Mouse (Mus musculus) neural tube, embryonic 11.5 days (tissue): ENCODE data around the gene Hagh. TPM values are rescaled to one million over a fixed set of nuclear protein-coding genes. Genes with fewer than 3 reads are reported as not detected.

ENCODE experiments used
- ATAC-seq: fragments of 200-750 bp; cut with Nextera tagmentation; 2 replicates; pipeline ENCODE4 v1.8.0; 2017; ENCODE audit warnings: moderate number of reproducible peaks, mild to moderate bottlenecking, moderate TSS enrichment, moderate library complexity; ENCODE audit not compliant: insufficient read depth, low FRiP score, low TSS enrichment
- DNase-seq: peaks from one replicate; pipeline ENCODE4 v3.0.0-alpha.2; 2015; ENCODE audit warnings: low spot score
- H3K27ac ChIP-seq: fragments of 300-500 bp; sonication (generic); 2 replicates; pipeline ENCODE4 v1.5.1; 2014; ENCODE audit warnings: low read depth, mild to moderate bottlenecking, low read length
- H3K27me3 ChIP-seq: fragments of 300-500 bp; sonication (generic); 2 replicates; pipeline ENCODE4 v1.6.1; 2014; ENCODE audit warnings: mild to moderate bottlenecking, low read length, mixed read lengths; ENCODE audit not compliant: control insufficient read depth, insufficient read depth
- H3K36me3 ChIP-seq: fragments of 300-500 bp; sonication (generic); 2 replicates; pipeline ENCODE4 v1.6.1; 2014; ENCODE audit warnings: mild to moderate bottlenecking, low read length, moderate library complexity, mixed read lengths; ENCODE audit not compliant: control insufficient read depth, insufficient read depth
- H3K4me1 ChIP-seq: fragments of 300-500 bp; sonication (generic); 2 replicates; pipeline ENCODE4 v1.6.1; 2014; ENCODE audit warnings: low read length, mixed read lengths; ENCODE audit not compliant: control insufficient read depth, insufficient read depth
- H3K4me2 ChIP-seq: fragments of 300-500 bp; sonication (generic); 2 replicates; pipeline ENCODE4 v1.6.1; 2014; ENCODE audit warnings: low read depth, mild to moderate bottlenecking, moderate library complexity
- H3K4me3 ChIP-seq: fragments of 300-500 bp; sonication (generic); 2 replicates; pipeline ENCODE4 v1.5.1; 2014; ENCODE audit warnings: low read depth, low read length
- H3K9ac ChIP-seq: fragments of 300-500 bp; sonication (generic); 2 replicates; pipeline ENCODE4 v1.6.1; 2014; ENCODE audit warnings: mild to moderate bottlenecking, low read length
- H3K9me3 ChIP-seq: fragments of 300-500 bp; sonication (generic); 2 replicates; pipeline ENCODE4 v1.6.1; 2016; ENCODE audit warnings: low read length; ENCODE audit not compliant: control insufficient read depth
- WGBS: fragments of 180-500 bp; shearing (Covaris S2); extraction: QIAGEN DNeasy Blood & Tissue Kit; methylation state at CpG from one replicate; pipeline ENCODE4 v1.1.7; 2014; 5-methylcytosine and 5-hydroxymethylcytosine counted together
- polyA plus RNA-seq: library from polyadenylated mRNA; unstranded; fragments of >200 nt; fragmentation: Nextera tagmentation; extraction: Ambion mirVana; gene quantifications from 2 replicates; pipeline ENCODE4 v1.2.1, GENCODE M21; 2014

Gene Hagh
- polyA plus RNA-seq, 1 experiment from 2014 or later = 34.5 TPM

GRCm38 (mm10) chr17:24902124-24902523 is 62.2 kb downstream of the Hagh start:
- no peaks in the 10 kb centered on the region for H3K9me3 ChIP-seq
- H3K4me1 ChIP-seq = peaks cover 6% of the 10 kb centered on the region
- no peak overlapping the region for H3K4me2 ChIP-seq
- H3K36me3 ChIP-seq = peaks cover 39% of the 10 kb centered on the region
- ATAC-seq (no peak), DNase-seq (no peak)
- H3K4me3 ChIP-seq = no peak overlapping the region
- H3K27me3 ChIP-seq = no peaks in the 10 kb centered on the region
- no peak overlapping the region for H3K27ac ChIP-seq
- WGBS = 92% methylated on average over 5 of the region's 5 CpGs
- H3K9ac ChIP-seq = no peak overlapping the region

DNA sequence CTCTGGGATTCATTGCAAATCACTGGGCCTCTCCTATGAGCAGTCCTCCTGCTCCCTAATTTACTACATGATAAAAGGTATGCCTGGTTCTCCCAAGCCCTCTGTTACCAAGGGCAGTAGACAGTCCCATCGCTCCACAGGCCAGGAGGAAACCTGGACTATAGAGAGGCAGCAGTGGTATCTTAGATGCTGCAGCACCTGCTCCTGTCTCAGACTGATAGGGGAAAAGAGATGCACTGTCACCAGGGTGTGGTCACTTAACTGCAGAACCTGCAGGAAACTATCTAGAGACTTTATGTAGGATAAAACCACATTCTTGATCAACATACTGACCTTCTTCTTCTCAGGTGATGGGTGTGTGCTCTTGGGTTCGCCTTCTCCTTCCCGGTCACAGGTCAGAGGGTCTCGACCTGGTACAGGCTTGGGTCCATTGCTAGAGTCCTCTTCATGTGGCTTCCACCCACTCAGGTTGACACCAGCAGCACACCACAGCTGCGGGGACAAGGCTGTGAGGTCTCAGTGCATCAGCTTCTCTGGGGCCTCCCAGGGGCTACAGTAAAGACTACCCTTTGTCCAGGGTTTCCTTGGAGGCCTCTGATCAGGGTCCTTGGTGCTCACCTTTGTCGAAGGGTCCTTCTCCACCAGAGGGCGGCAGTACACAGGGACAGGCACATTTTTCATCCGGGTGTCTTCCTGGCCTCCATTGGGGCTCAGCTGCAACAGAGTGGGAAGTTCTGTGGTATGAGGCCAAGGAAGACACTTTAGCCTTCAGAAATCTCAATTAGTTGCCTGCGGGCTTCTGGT is 62.9 kb downstream of the Hagh start:
- no peak overlapping the region for H3K9ac ChIP-seq
- H3K27ac ChIP-seq = no peak overlapping the region
- DNase-seq (no peak), ATAC-seq (no peak)
- no peaks in the 10 kb centered on the region; the same call in 1 of the 2 replicates for H3K4me1 ChIP-seq
- H3K9me3 ChIP-seq = no peaks in the 10 kb centered on the region
- peaks cover 39% of the 10 kb centered on the region for H3K36me3 ChIP-seq
- 73% methylated on average over 9 of the region's 9 CpGs for WGBS
- H3K4me2 ChIP-seq = no peak overlapping the region
- H3K4me3 ChIP-seq = no peak overlapping the region
- no peaks in the 10 kb centered on the region for H3K27me3 ChIP-seq

GRCm38 (mm10) chr17:24903767-24904166 is 63.8 kb downstream of the Hagh start:
- H3K9ac ChIP-seq = no peak overlapping the region

DNA sequence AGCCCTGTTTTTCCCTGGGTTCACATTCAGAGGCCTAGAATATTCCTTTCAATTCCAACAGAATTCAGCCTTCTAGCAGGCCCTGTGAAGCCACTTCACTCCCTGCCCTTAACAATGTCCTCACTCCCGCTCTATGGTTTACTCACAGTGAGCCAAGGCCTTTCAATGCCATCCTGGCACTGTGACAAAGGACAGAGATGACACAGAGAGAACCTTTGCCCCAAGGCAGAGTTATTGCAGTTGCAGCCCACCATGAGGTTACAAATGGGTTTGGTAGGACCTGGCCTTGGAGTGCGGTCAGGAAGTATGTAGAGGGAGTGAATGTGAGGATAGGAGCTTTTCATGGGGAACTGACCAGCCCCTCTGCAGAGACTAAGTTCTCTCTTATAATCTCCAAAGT is 67.6 kb downstream of the Hagh start:
- ATAC-seq = no peak
- Histone ChIP-seq H3K9me3 (no peaks in the 10 kb centered on the region), H3K36me3 (peaks cover 23% of the 10 kb centered on the region), H3K27ac (no peak overlapping the region), H3K9ac (no peak overlapping the region), H3K4me1 (no peaks in the 10 kb centered on the region), H3K4me2 (no peak overlapping the region), H3K4me3 (no peak overlapping the region), H3K27me3 (no peaks in the 10 kb centered on the region)
- no peak for DNase-seq
- WGBS = 96% methylated on average over 2 of the region's 2 CpGs

More at GRCm38 (mm10) chr17:24903767-24904166, 63.8 kb downstream of the Hagh start:
- ATAC-seq = no peak
- 93% methylated on average over 9 of the region's 9 CpGs for WGBS
- Histone ChIP-seq H3K27me3 (no peaks in the 10 kb centered on the region), H3K9me3 (no peaks in the 10 kb centered on the region), H3K27ac (no peak overlapping the region), H3K4me2 (no peak overlapping the region), H3K4me1 (no peaks in the 10 kb centered on the region), H3K4me3 (no peak overlapping the region), H3K36me3 (peaks cover 41% of the 10 kb centered on the region)
- no peak for DNase-seq

DNA sequence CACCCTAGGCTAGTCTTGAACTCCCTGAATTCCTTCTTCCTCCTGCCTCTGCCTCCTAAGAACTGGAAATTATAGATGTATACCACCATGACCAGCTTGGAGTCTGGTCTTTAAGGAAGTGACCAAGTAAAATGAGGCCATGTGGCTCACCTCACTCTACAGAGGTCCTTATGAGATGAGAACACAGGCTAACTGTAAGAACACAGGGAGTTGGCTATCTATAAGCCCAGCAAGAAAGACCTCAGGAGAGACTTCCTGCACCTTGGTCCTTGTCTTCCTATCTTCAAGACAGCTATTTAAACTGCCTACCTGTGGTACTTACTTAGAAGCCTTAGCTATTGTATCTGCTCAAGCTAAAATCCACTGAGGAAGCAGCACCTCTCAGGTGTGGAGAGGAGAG is 74.0 kb downstream of the Hagh start:
- no peak for DNase-seq
- no peak for ATAC-seq
- H3K27me3 ChIP-seq = no peaks in the 10 kb centered on the region
- H3K4me3 ChIP-seq = no peak overlapping the region
- peaks cover 16% of the 10 kb centered on the region for H3K36me3 ChIP-seq
- no peak overlapping the region for H3K4me2 ChIP-seq
- no peaks in the 10 kb centered on the region for H3K9me3 ChIP-seq
- no peak overlapping the region for H3K9ac ChIP-seq
- H3K4me1 ChIP-seq = no peaks in the 10 kb centered on the region
- H3K27ac ChIP-seq = no peak overlapping the region

Other genes starting within 250 kb of the Hagh start
- gene Tsc2, start 207.5 kb upstream of the Hagh start, polyA plus RNA-seq = 61.9 and 69.2 TPM in 2 replicates
- gene Nthl1, start 207.5 kb upstream of the Hagh start, polyA plus RNA-seq = 13.8 and 15.7 TPM in 2 replicates
- gene Slc9a3r2, start 189.8 kb upstream of the Hagh start, polyA plus RNA-seq = 36.7 and 38.8 TPM in 2 replicates
- gene Npw, start 181.7 kb upstream of the Hagh start, polyA plus RNA-seq = not detected in 2 replicates
- 31.8 and 35.7 TPM in 2 replicates for gene Zfp598, start 170.5 kb upstream of the Hagh start, polyA plus RNA-seq
- gene Syngr3, start 150.2 kb upstream of the Hagh start, polyA plus RNA-seq = 14.6 and 18.1 TPM in 2 replicates
- gene Gfer, start 144.0 kb upstream of the Hagh start, polyA plus RNA-seq = 50.8 and 53.0 TPM in 2 replicates
- gene Noxo1, start 143.9 kb upstream of the Hagh start, polyA plus RNA-seq = 1.5 and 1.8 TPM in 2 replicates
- 110 and 131 TPM in 2 replicates for gene Tbl3, start 132.5 kb upstream of the Hagh start, polyA plus RNA-seq
- gene Rnf151, start 122.1 kb upstream of the Hagh start, polyA plus RNA-seq = 0.57 TPM in 1 of 2 replicates, not detected in the other
- gene Rps2, start 122.0 kb upstream of the Hagh start, polyA plus RNA-seq = 1,370 and 1,378 TPM in 2 replicates
- gene Ndufb10, start 115.7 kb upstream of the Hagh start, polyA plus RNA-seq = 213 and 214 TPM in 2 replicates
- not detected in 2 replicates for gene Rpl3l, start 112.3 kb upstream of the Hagh start, polyA plus RNA-seq
- 25.5 and 27.2 TPM in 2 replicates for gene Msrb1, start 103.5 kb upstream of the Hagh start, polyA plus RNA-seq
- 0.38 and 0.81 TPM in 2 replicates for gene Hs3st6, start 87.2 kb upstream of the Hagh start, polyA plus RNA-seq
- gene Meiob, start 35.9 kb upstream of the Hagh start, polyA plus RNA-seq = not detected in 2 replicates
- 16.2 and 19.0 TPM in 2 replicates for gene Fahd1, start 10.2 kb downstream of the Hagh start, polyA plus RNA-seq
- gene Igfals, start 25.9 kb downstream of the Hagh start, polyA plus RNA-seq = 0.24 TPM in 1 of 2 replicates, not detected in the other
- gene Nubp2, start 46.2 kb downstream of the Hagh start, polyA plus RNA-seq = 82.3 and 88.8 TPM in 2 replicates
- 45.2 and 49.6 TPM in 2 replicates for gene Spsb3, start 46.5 kb downstream of the Hagh start, polyA plus RNA-seq
- gene Eme2, start 54.9 kb downstream of the Hagh start, polyA plus RNA-seq = 28.9 and 29.7 TPM in 2 replicates
- 75.3 and 81.6 TPM in 2 replicates for gene Mrps34, start 55.0 kb downstream of the Hagh start, polyA plus RNA-seq
- gene Nme3, start 56.4 kb downstream of the Hagh start, polyA plus RNA-seq = 38.4 and 57.1 TPM in 2 replicates
- 47.8 and 57.5 TPM in 2 replicates for gene Mapk8ip3, start 96.8 kb downstream of the Hagh start, polyA plus RNA-seq
- gene Jpt2, start 120.5 kb downstream of the Hagh start, polyA plus RNA-seq = 203 and 204 TPM in 2 replicates
- 11.9 and 12.6 TPM in 2 replicates for gene Cramp1l, start 175.6 kb downstream of the Hagh start, polyA plus RNA-seq
- gene Ift140, start 175.9 kb downstream of the Hagh start, polyA plus RNA-seq = 21.9 and 25.8 TPM in 2 replicates
- gene Tmem204, start 243.4 kb downstream of the Hagh start, polyA plus RNA-seq = 11.4 and 13.3 TPM in 2 replicates